Mouse (Mus musculus) MEL (cell line): ENCODE measurements around the gene Unc13d. TPM values are rescaled to one million over a fixed set of nuclear protein-coding genes. Genes with fewer than 3 reads are reported as not detected.

Source experiments
- DNase-seq: peaks from one replicate; pipeline ENCODE4 v3.0.0; 2011; ENCODE audit warnings: low read depth, low spot score
- H3K27ac ChIP-seq: 2 replicates; pipeline ENCODE4 v1.5.1; 2012; ENCODE audit warnings: low read depth, mild to moderate bottlenecking, control low read depth, low read length, moderate library complexity; ENCODE audit not compliant: control insufficient read depth
- H3K27me3 ChIP-seq, 2 experiments: fragments of 150-350 bp in 1 of 2; sonication (generic) in 1 of 2; 2 replicates each; pipeline ENCODE4 v1.6.1; 2012; ENCODE audit warnings: low read length in 2 of 2, mild to moderate bottlenecking in 2 of 2, improper control_type of control experiment in 1 of 2, moderate library complexity in 1 of 2; ENCODE audit not compliant: insufficient read depth in 2 of 2, control insufficient read depth in 1 of 2
- H3K36me3 ChIP-seq, 2 experiments: 2 replicates each; pipeline ENCODE4 v1.6.1; 2012 to 2014; ENCODE audit warnings: low read length in 2 of 2, improper control_type of control experiment in 1 of 2, inconsistent platforms in 1 of 2, mild to moderate bottlenecking in 1 of 2; ENCODE audit not compliant: insufficient read depth in 2 of 2, control insufficient read depth in 1 of 2
- H3K4me1 ChIP-seq, 2 experiments: fragments of 150-350 bp in 1 of 2; sonication (generic) in 1 of 2; 2 replicates each; pipeline ENCODE4 v1.6.1; 2012; ENCODE audit warnings: low read length in 2 of 2, improper control_type of control experiment in 1 of 2, mild to moderate bottlenecking in 1 of 2; ENCODE audit not compliant: insufficient read depth in 2 of 2, control insufficient read depth in 1 of 2
- H3K4me3 ChIP-seq, 2 experiments: fragments of 150-350 bp in 1 of 2; sonication (generic) in 1 of 2; 2 replicates each; pipeline ENCODE4 v1.5.1; 2012; ENCODE audit warnings: low read depth in 2 of 2, low read length in 2 of 2, mild to moderate bottlenecking in 2 of 2, moderate library complexity in 2 of 2, control low read depth in 1 of 2, improper control_type of control experiment in 1 of 2; ENCODE audit not compliant: control insufficient read depth in 1 of 2, insufficient read depth in 1 of 2
- H3K79me2 ChIP-seq: 2 replicates; pipeline ENCODE4 v1.6.1; 2012; ENCODE audit warnings: mild to moderate bottlenecking, low read length, moderate library complexity; ENCODE audit not compliant: control insufficient read depth, poor library complexity, insufficient read depth
- H3K9ac ChIP-seq: 2 replicates; pipeline ENCODE4 v1.6.1; 2012; ENCODE audit warnings: low read depth, mild to moderate bottlenecking, control low read depth, low read length, moderate library complexity; ENCODE audit not compliant: control insufficient read depth, poor library complexity, severe bottlenecking
- H3K9me3 ChIP-seq: fragments of 150-350 bp; sonication (generic); replicated peaks from 2 replicates; pipeline ENCODE4 v1.6.1; 2012; ENCODE audit warnings: mild to moderate bottlenecking, low read length, improper control_type of control experiment, moderate library complexity; ENCODE audit not compliant: insufficient read depth
- CHD1 ChIP-seq: IDR thresholded peaks from 2 replicates; pipeline ENCODE4 v1.6.1; 2012; ENCODE audit warnings: low read depth, mild to moderate bottlenecking, inconsistent platforms, low read length, improper control_type of control experiment
- CHD2 ChIP-seq: IDR thresholded peaks from 2 replicates; pipeline ENCODE4 v1.6.1; 2011; ENCODE audit warnings: low read length, improper control_type of control experiment
- CTCF ChIP-seq, 3 experiments: IDR thresholded peaks in 2 of 3; conservative IDR thresholded peaks in 1 of 3; 2 replicates each; pipeline ENCODE4 v1.5.1; 2011 to 2012; ENCODE audit warnings: low read length in 3 of 3, low read depth in 2 of 3, mild to moderate bottlenecking in 2 of 3, improper control_type of control experiment in 1 of 3, inconsistent platforms in 1 of 3, mixed read lengths in 1 of 3, moderate library complexity in 1 of 3; ENCODE audit not compliant: control insufficient read depth in 1 of 3, insufficient read depth in 1 of 3, poor library complexity in 1 of 3, severe bottlenecking in 1 of 3
- E2F4 ChIP-seq: IDR thresholded peaks from 2 replicates; pipeline ENCODE4 v1.6.1; 2011; ENCODE audit warnings: low read depth, low read length, improper control_type of control experiment, borderline replicate concordance
- ELF1 ChIP-seq: IDR thresholded peaks from 2 replicates; pipeline ENCODE4 v1.6.1; 2014; ENCODE audit warnings: low read depth, mild to moderate bottlenecking, inconsistent platforms, low read length, improper control_type of control experiment, moderate library complexity
- EP300 ChIP-seq, 2 experiments: IDR thresholded peaks; 2 replicates each; pipeline ENCODE4 v1.6.1; 2011; ENCODE audit warnings: improper control_type of control experiment in 2 of 2, low read length in 2 of 2, low read depth in 1 of 2, mild to moderate bottlenecking in 1 of 2
- ETS1 ChIP-seq: IDR thresholded peaks from 2 replicates; pipeline ENCODE4 v1.6.1; 2012; ENCODE audit warnings: low read depth, mild to moderate bottlenecking, inconsistent platforms, low read length, improper control_type of control experiment, moderate library complexity
- GABPA ChIP-seq: IDR thresholded peaks from 2 replicates; pipeline ENCODE4 v1.6.1; 2012; ENCODE audit warnings: low read depth, mild to moderate bottlenecking, inconsistent platforms, low read length, improper control_type of control experiment, moderate library complexity
- GATA1 ChIP-seq: IDR thresholded peaks from 2 replicates; pipeline ENCODE4 v1.6.1; 2011; ENCODE audit warnings: low read depth, low read length, improper control_type of control experiment
- HCFC1 ChIP-seq: IDR thresholded peaks from 2 replicates; pipeline ENCODE4 v1.6.1; 2012; ENCODE audit warnings: low read depth, mild to moderate bottlenecking, inconsistent platforms, low read length, improper control_type of control experiment, moderate library complexity
- JUND ChIP-seq: IDR thresholded peaks from 2 replicates; pipeline ENCODE4 v1.6.1; 2011; ENCODE audit warnings: low read depth, mild to moderate bottlenecking, improper control_type of control experiment, low read length
- KAT2A ChIP-seq: conservative IDR thresholded peaks from 2 replicates; pipeline ENCODE4 v1.6.1; 2012; ENCODE audit warnings: low read depth, low read length, improper control_type of control experiment, inconsistent platforms
- MAFK ChIP-seq: IDR thresholded peaks from 2 replicates; pipeline ENCODE4 v1.6.1; 2011; ENCODE audit warnings: low read depth, mild to moderate bottlenecking, low read length, improper control_type of control experiment, borderline replicate concordance
- MAX ChIP-seq: IDR thresholded peaks from 2 replicates; pipeline ENCODE4 v1.6.1; 2011; ENCODE audit warnings: low read length, improper control_type of control experiment
- MAZ ChIP-seq: IDR thresholded peaks from 2 replicates; pipeline ENCODE4 v1.6.1; 2012; ENCODE audit warnings: low read depth, mild to moderate bottlenecking, inconsistent platforms, low read length, improper control_type of control experiment
- MEF2A ChIP-seq: IDR thresholded peaks from 2 replicates; pipeline ENCODE4 v1.6.1; 2014; ENCODE audit warnings: low read depth, mild to moderate bottlenecking, inconsistent platforms, low read length, improper control_type of control experiment; ENCODE audit not compliant: poor library complexity, insufficient replicate concordance, severe bottlenecking; ENCODE audit errors: extremely low read depth
- MXI1 ChIP-seq: IDR thresholded peaks from 2 replicates; pipeline ENCODE4 v1.6.1; 2011; ENCODE audit warnings: mild to moderate bottlenecking, low read depth, low read length, improper control_type of control experiment
- MYB ChIP-seq: IDR thresholded peaks from 2 replicates; pipeline ENCODE4 v1.6.1; 2011; ENCODE audit warnings: mild to moderate bottlenecking, low read depth, low read length, improper control_type of control experiment
- MYC ChIP-seq: IDR thresholded peaks from 2 replicates; pipeline ENCODE4 v1.6.1; 2011; ENCODE audit warnings: low read depth, mild to moderate bottlenecking, low read length, improper control_type of control experiment, moderate library complexity
- NELFE ChIP-seq: IDR thresholded peaks from 2 replicates; pipeline ENCODE4 v1.6.1; 2011; ENCODE audit warnings: low read depth, low read length, improper control_type of control experiment
- NRF1 ChIP-seq: IDR thresholded peaks from 2 replicates; pipeline ENCODE4 v1.6.1; 2014; ENCODE audit warnings: low read depth, mild to moderate bottlenecking, inconsistent platforms, low read length, improper control_type of control experiment, moderate library complexity; ENCODE audit not compliant: poor library complexity, insufficient read depth, severe bottlenecking
- POLR2A ChIP-seq, 2 experiments: IDR thresholded peaks; 2 replicates each; pipeline ENCODE4 v1.6.1; 2011 to 2012; ENCODE audit warnings: low read length in 2 of 2, mild to moderate bottlenecking in 2 of 2, control low read depth in 1 of 2, improper control_type of control experiment in 1 of 2, low read depth in 1 of 2, moderate library complexity in 1 of 2; ENCODE audit not compliant: control insufficient read depth in 1 of 2, insufficient read depth in 1 of 2, poor library complexity in 1 of 2
- POLR2AphosphoS2 ChIP-seq: IDR thresholded peaks from 2 replicates; pipeline ENCODE4 v1.6.1; 2011; ENCODE audit warnings: low read length, improper control_type of control experiment
- RAD21 ChIP-seq: IDR thresholded peaks from 2 replicates; pipeline ENCODE4 v1.6.1; 2011; ENCODE audit warnings: mild to moderate bottlenecking, low read depth, low read length, improper control_type of control experiment
- RCOR1 ChIP-seq: IDR thresholded peaks from 2 replicates; pipeline ENCODE4 v1.6.1; 2012; ENCODE audit warnings: low read depth, mild to moderate bottlenecking, inconsistent platforms, low read length, improper control_type of control experiment
- SIN3A ChIP-seq: IDR thresholded peaks from 2 replicates; pipeline ENCODE4 v1.6.1; 2012; ENCODE audit warnings: low read length, improper control_type of control experiment, inconsistent platforms
- SMC3 ChIP-seq: IDR thresholded peaks from 2 replicates; pipeline ENCODE4 v1.6.1; 2011; ENCODE audit warnings: low read depth, low read length, improper control_type of control experiment
- TBP ChIP-seq: IDR thresholded peaks from 2 replicates; pipeline ENCODE4 v1.8.0; 2011; ENCODE audit warnings: low read depth, low read length, improper control_type of control experiment
- TCF12 ChIP-seq: IDR thresholded peaks from 2 replicates; pipeline ENCODE4 v1.6.1; 2014; ENCODE audit warnings: low read depth, mild to moderate bottlenecking, inconsistent platforms, low read length, improper control_type of control experiment, moderate library complexity
- USF1 ChIP-seq: IDR thresholded peaks from 2 replicates; pipeline ENCODE4 v1.6.1; 2014; ENCODE audit warnings: low read depth, mild to moderate bottlenecking, inconsistent platforms, low read length, improper control_type of control experiment, moderate library complexity
- USF2 ChIP-seq, 2 experiments: IDR thresholded peaks; 2 replicates each; pipeline ENCODE4 v1.6.1; 2011 to 2012; ENCODE audit warnings: improper control_type of control experiment in 2 of 2, low read length in 2 of 2, borderline replicate concordance in 1 of 2, inconsistent platforms in 1 of 2, low read depth in 1 of 2, mild to moderate bottlenecking in 1 of 2; ENCODE audit not compliant: insufficient read depth in 1 of 2
- ZC3H11A ChIP-seq: IDR thresholded peaks from 2 replicates; pipeline ENCODE4 v1.6.1; 2012; ENCODE audit warnings: low read depth, mild to moderate bottlenecking, inconsistent platforms, low read length, improper control_type of control experiment
- ZKSCAN1 ChIP-seq: IDR thresholded peaks from 2 replicates; pipeline ENCODE4 v1.6.1; 2012; ENCODE audit warnings: low read depth, mild to moderate bottlenecking, inconsistent platforms, low read length, improper control_type of control experiment, moderate library complexity
- ZMIZ1 ChIP-seq: IDR thresholded peaks from 2 replicates; pipeline ENCODE4 v1.6.1; 2012; ENCODE audit warnings: low read depth, mild to moderate bottlenecking, inconsistent platforms, low read length, improper control_type of control experiment, moderate library complexity
- ZNF384 ChIP-seq: IDR thresholded peaks from 2 replicates; pipeline ENCODE4 v1.6.1; 2012; ENCODE audit warnings: low read depth, mild to moderate bottlenecking, inconsistent platforms, low read length, improper control_type of control experiment
- polyA plus RNA-seq, 2 experiments: library from polyadenylated mRNA; stranded (reverse) in 1 of 2; unstranded in 1 of 2; fragments of >175 nt in 1 of 2; fragments of >200 nt in 1 of 2; gene quantifications; 2 replicates each; pipeline versions ENCODE4 v1.2.1 to v1.2.4; 2012; ENCODE audit warnings: low replicate concordance in 2 of 2, low read depth in 1 of 2; ENCODE audit not compliant: insufficient read length in 2 of 2, insufficient read depth in 1 of 2, missing spikeins in 1 of 2
- total RNA-seq: library from RNA; depleted of rRNA; stranded (reverse); fragments of 300-350 nt; gene quantifications from 2 replicates; pipeline ENCODE4 v1.2.3, GENCODE M21; 2012

The Unc13d gene
- total and polyA plus RNA-seq, 3 experiments = 115 to 146 TPM; not detected in 1

DNA sequence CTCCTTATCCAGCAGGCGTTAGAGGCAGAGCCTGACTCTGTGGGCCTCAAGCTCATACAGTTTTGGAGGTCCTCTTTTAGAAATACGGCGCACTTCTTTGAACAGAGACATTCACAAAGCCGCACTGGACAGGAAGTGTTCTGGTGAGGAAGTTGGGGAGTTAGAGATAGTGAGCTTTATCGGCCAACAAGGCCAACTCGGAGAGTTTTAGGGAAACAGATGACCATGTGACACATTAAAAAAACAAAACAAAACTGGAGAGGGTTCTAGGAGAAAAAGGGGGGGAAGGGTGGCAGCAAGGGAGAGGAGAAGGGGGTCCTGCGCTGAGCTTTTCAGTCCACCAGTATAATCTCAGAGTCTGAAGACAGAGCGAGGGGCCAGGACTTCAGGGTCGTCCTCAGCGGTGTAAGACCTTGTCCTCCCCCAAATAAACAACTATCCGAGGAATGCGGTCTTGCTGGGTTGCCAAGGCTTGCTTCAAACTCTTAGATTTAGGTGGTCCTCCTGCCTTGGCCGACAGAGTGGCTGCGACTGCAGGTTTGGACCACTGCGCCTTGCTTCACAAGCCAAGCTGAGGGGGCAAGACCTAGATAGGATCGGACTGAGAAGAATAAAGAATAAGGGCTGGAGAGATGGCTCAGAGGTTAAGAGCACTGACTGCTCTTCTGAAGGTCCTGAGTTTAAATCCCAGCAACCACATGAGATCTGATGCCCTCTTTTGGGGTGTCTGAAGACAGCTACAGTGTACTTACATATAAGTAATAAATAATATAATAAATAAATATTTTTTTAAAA lies 16.2 kb upstream of the Unc13d start:
- Histone ChIP-seq H3K4me1 (peaks cover 12 to 20% of the 10 kb centered on the region in 2 experiments), H3K27me3 (no peaks in the 10 kb centered on the region), H3K4me3 (peak overlapping the region; percentile 49 to 60), H3K79me2 (no peaks in the 10 kb centered on the region), H3K9ac (peak overlapping the region; percentile 66), H3K27ac (peak overlapping the region; percentile 94), H3K9me3 (no peaks in the 10 kb centered on the region), H3K36me3 (peaks cover 0 to 22% of the 10 kb centered on the region in 2 experiments; a peak in 2 of 4 replicates)
- DNase-seq = peak; percentile 91
- TF ChIP-seq MAX (peak; percentile 79), ZC3H11A (no peak), CHD1 (no peak), MAFK (peak; percentile 55; the same call in 1 of the 2 replicates), JUND (peak; percentile 81; the same call in 1 of the 2 replicates), POLR2A (IDR thresholded peaks at IDR 0.05; ENCODE audit: control insufficient read depth in 1 of 2, insufficient read depth in 1 of 2, low read depth in 1 of 2, low read length in 2 of 2, poor library complexity in 1 of 2) (peak in 1 of 2 experiments; percentile 44; a peak in 1 of 4 replicates), CTCF (IDR thresholded peaks at IDR 0.05 in 2 of 3, conservative IDR thresholded peaks at IDR 0.05 in 1 of 3; ENCODE audit: control insufficient read depth in 1 of 3, insufficient read depth in 1 of 3, low read depth in 2 of 3, low read length in 3 of 3, poor library complexity in 1 of 3, severe bottlenecking in 1 of 3) (0 out of 6 replicates have a peak, but pooled peaks of 1 of the 3 experiments have one; percentile 0), GABPA (no peak), ELF1 (peak; percentile 66; the same call in 1 of the 2 replicates), NELFE (peak; percentile 22), ZNF384 (peak; percentile 87), MEF2A (0 out of 2 replicates have a peak, but pooled peaks have one; percentile 20), MAZ (peak; percentile 83), ETS1 (peak; percentile 97), MYB (peak; percentile 73; the same call in 1 of the 2 replicates), SIN3A (peak; percentile 98), EP300 (IDR thresholded peaks at IDR 0.05; ENCODE audit: low read depth in 1 of 2, low read length in 2 of 2) (peak; percentile 97 to 98), GATA1 (peak; percentile 98), KAT2A (no peak), HCFC1 (peak; percentile 67; the same call in 1 of the 2 replicates), USF1 (peak; percentile 94), NRF1 (no peak), E2F4 (no peak), RAD21 (no peak), RCOR1 (peak; percentile 92), ZMIZ1 (peak; percentile 45; the same call in 1 of the 2 replicates), MXI1 (peak; percentile 85), USF2 (IDR thresholded peaks at IDR 0.05; ENCODE audit: borderline replicate concordance in 1 of 2, insufficient read depth in 1 of 2, low read depth in 1 of 2, low read length in 2 of 2) (peak in 1 of 2 experiments; percentile 74; a peak in 2 of 4 replicates), POLR2AphosphoS2 (no peak), MYC (peak; percentile 86), SMC3 (no peak), TBP (peak; percentile 95), ZKSCAN1 (no peak), TCF12 (peak; percentile 96), CHD2 (peak; percentile 74)
